11 mouse cellular contexts compared by ENCODE assay signal in genomic region chr10:82961302-82961701, GRCm38 (mm10). TPM values are rescaled to one million over a fixed set of nuclear protein-coding genes. Genes with fewer than 3 reads are reported as not detected.
DNase-seq lines count a peak whose midpoint lies in the region; TF ChIP-seq lines count a peak whose summit lies in the region.
"Had no signal": no experiment of that assay in that cellular context is flagged by ENCODE, and none has a peak within 500 bp of the region (broad histone marks: within the 10 kb centered on the region; RNA-seq: fewer than 3 reads in every experiment).

No protein-coding gene starts in this region.

- TF ChIP-seq CTCF in cerebellum, adult 2 months (IDR thresholded peaks at IDR 0.05; ENCODE audit: borderline replicate concordance, insufficient read depth, low read depth, low read length), result 0 out of 2 replicates have a peak, but pooled peaks have one; percentile 19

- no peak overlapping the region for H3K27ac ChIP-seq in cerebellum, adult 2 months (ENCODE audit: insufficient read depth, low read length)
- H3K27ac ChIP-seq: embryonic facial prominence, embryonic 13.5 days had no signal

- H3K4me3 ChIP-seq in cerebellum, adult 2 months (replicated peaks; ENCODE audit: insufficient read depth, low read depth, low read length), result no peak overlapping the region
- H3K4me3 ChIP-seq: embryonic facial prominence, embryonic 13.5 days; megakaryocyte, embryonic 14.5 days had no signal

- 54% methylated on average over 7 of the region's 7 CpGs for WGBS in cerebellum, adult 2 months

- H3K4me1 ChIP-seq in cerebellum, adult 2 months (ENCODE audit: control insufficient read depth, insufficient read depth, low read length), result no peaks in the 10 kb centered on the region
- H3K4me1 ChIP-seq: embryonic facial prominence, embryonic 13.5 days had no signal

- no peak for TF ChIP-seq POLR2A in cerebellum, adult 2 months (IDR thresholded peaks at IDR 0.05; ENCODE audit: borderline replicate concordance, insufficient read depth, low read length)

- no peaks in the 10 kb centered on the region for H3K27me3 ChIP-seq in cerebellum, adult 2 months (ENCODE audit: control insufficient read depth, insufficient read depth, low read length)
- H3K27me3 ChIP-seq: embryonic facial prominence, embryonic 13.5 days had no signal

- no peak for DNase-seq in cerebellum, adult 2 months
- no peak for DNase-seq in cerebellum, adult 9-10 months
- peak; percentile 69 for DNase-seq in retina, postnatal 1 day
- no peak for DNase-seq in retina, embryonic 14.5 days (ENCODE audit: low spot score)
- DNase-seq in induced T-regulatory cell, adult 2 months (ENCODE audit: low read depth), result peak; percentile 56
- peak; percentile 72 to 85 for DNase-seq in spleen, postnatal 4 days (ENCODE audit: low spot score in 2 of 2)
- DNase-seq in layer of hippocampus, adult 9-11 months, result no peak
- no peak for DNase-seq in frontal cortex, postnatal 25 days (ENCODE audit: low spot score in 2 of 2)
- DNase-seq: kidney, adult 11 months had no signal

RNA-seq across cellular contexts. Expression of gene Chst11, which starts 24.0 kb away (rescaled TPM):
- polyA plus RNA-seq in cerebellum, adult 2 months (2012; rRNA removed), result 21.1 and 22.6 TPM in 2 replicates

Comparison
In these comparisons a context has a peak if more than half of its experiments do, and no peak if none do; other contexts are left out.
1. DNase-seq: peak in retina, postnatal 1 day (single experiment), induced T-regulatory cell, adult 2 months (single experiment) and spleen, postnatal 4 days (2 of 2); none in cerebellum, adult 2 months (0 of 2), cerebellum, adult 9-10 months (single experiment), retina, embryonic 14.5 days (single experiment), layer of hippocampus, adult 9-11 months (single experiment) and frontal cortex, postnatal 25 days (0 of 2).